Mouse (Mus musculus): ENCODE data around the gene Armh3.
"Not testable (repeated sequence)": the region's sequence is repeated elsewhere in the genome, so short reads cannot be mapped to it uniquely, and the experiment has no call there.

The Armh3 gene

GRCm38 (mm10) chr19:45993981-45994737 lies 4.1 kb downstream of the Armh3 start:
- intact Hi-C loops (cut with DNase I) = no loop called here

GRCm38 (mm10) chr19:45993441-45993840 lies 4.8 kb downstream of the Armh3 start:
- intact Hi-C loops (cut with DNase I) = not testable (repeated sequence)

GRCm38 (mm10) chr19:45991171-45991570 lies 7.1 kb downstream of the Armh3 start:
- intact Hi-C loops (cut with DNase I) = no loop called here

GRCm38 (mm10) chr19:45988238-45988637 lies 10.1 kb downstream of the Armh3 start:
- intact Hi-C loops (cut with DNase I) = no loop called here

GRCm38 (mm10) chr19:45984379-45984778 lies 13.9 kb downstream of the Armh3 start:
- intact Hi-C loops (cut with DNase I) = no loop called here

GRCm38 (mm10) chr19:45960770-45961169 lies 37.5 kb downstream of the Armh3 start:
- intact Hi-C loops (cut with DNase I) = loop anchor here (5.0 kb wide), 1 partner anchor 42 kb away; the partner anchor contains the start of gene Hps6

GRCm38 (mm10) chr19:45956736-45957135 lies 41.6 kb downstream of the Armh3 start:
- intact Hi-C loops (cut with DNase I) = no loop called here

GRCm38 (mm10) chr19:45953286-45953685 lies 45.0 kb downstream of the Armh3 start:
- intact Hi-C loops (cut with DNase I) = loop anchor here (5.0 kb wide), 2 partner anchors 46 to 141 kb away; no protein-coding TSS in a partner anchor

- intact Hi-C loops (cut with DNase I) = no loop called here
Observed at GRCm38 (mm10) chr19:45949236-45949635, 49.1 kb downstream of the Armh3 start.

GRCm38 (mm10) chr19:45947764-45948163 lies 50.5 kb downstream of the Armh3 start:
- intact Hi-C loops (cut with DNase I) = no loop called here

GRCm38 (mm10) chr19:45947286-45947685 lies 51.0 kb downstream of the Armh3 start:
- intact Hi-C loops (cut with DNase I) = no loop called here

GRCm38 (mm10) chr19:45946541-45946940 lies 51.7 kb downstream of the Armh3 start:
- intact Hi-C loops (cut with DNase I) = no loop called here

- intact Hi-C loops (cut with DNase I) = no loop called here
Observed at GRCm38 (mm10) chr19:45945986-45946385, 52.3 kb downstream of the Armh3 start.

GRCm38 (mm10) chr19:45943758-45944157 lies 54.5 kb downstream of the Armh3 start:
- intact Hi-C loops (cut with DNase I) = no loop called here

- intact Hi-C loops (cut with DNase I) = no loop called here
Observed at GRCm38 (mm10) chr19:45938064-45938463, 60.2 kb downstream of the Armh3 start.

- intact Hi-C loops (cut with DNase I) = no loop called here
Observed at GRCm38 (mm10) chr19:45937530-45937929, 60.8 kb downstream of the Armh3 start.

- intact Hi-C loops (cut with DNase I) = no loop called here
Observed at GRCm38 (mm10) chr19:45927236-45927635, 71.1 kb downstream of the Armh3 start.

GRCm38 (mm10) chr19:45926342-45926741 lies 71.9 kb downstream of the Armh3 start:
- intact Hi-C loops (cut with DNase I) = no loop called here

- intact Hi-C loops (cut with DNase I) = no loop called here
Observed at GRCm38 (mm10) chr19:45920299-45921090, 77.8 kb downstream of the Armh3 start.

GRCm38 (mm10) chr19:45918406-45918805 lies 79.9 kb downstream of the Armh3 start:
- intact Hi-C loops (cut with DNase I) = no loop called here

GRCm38 (mm10) chr19:45917856-45918255 lies 80.4 kb downstream of the Armh3 start:
- intact Hi-C loops (cut with DNase I) = no loop called here

- intact Hi-C loops (cut with DNase I) = no loop called here
Observed at GRCm38 (mm10) chr19:45916461-45916860, 81.8 kb downstream of the Armh3 start.
